Mouse (Mus musculus): ENCODE data around the gene Cdyl2.

The Cdyl2 gene

GRCm38 (mm10) chr8:116671543-116671942, 61.2 kb downstream of the Cdyl2 start:
- DNase-seq (ENCODE audit: low spot score in 2 of 2): no peak

GRCm38 (mm10) chr8:116670604-116671003, 62.2 kb downstream of the Cdyl2 start:
- no peak for DNase-seq (ENCODE audit: low spot score in 2 of 2)

GRCm38 (mm10) chr8:116668977-116669376, 63.8 kb downstream of the Cdyl2 start:
- DNase-seq (ENCODE audit: low spot score in 2 of 2): no peak

- no peak for DNase-seq (ENCODE audit: low spot score in 2 of 2)
These were observed 65.9 kb downstream of the Cdyl2 start for GRCm38 (mm10) chr8:116666781-116667325.

GRCm38 (mm10) chr8:116661521-116661920, 71.3 kb downstream of the Cdyl2 start:
- DNase-seq (ENCODE audit: low spot score in 2 of 2): no peak

- DNase-seq (ENCODE audit: low spot score in 2 of 2): no peak
These were observed 76.0 kb downstream of the Cdyl2 start for GRCm38 (mm10) chr8:116656811-116657210.

- no peak for DNase-seq (ENCODE audit: low spot score in 2 of 2)
These were observed 77.9 kb downstream of the Cdyl2 start for GRCm38 (mm10) chr8:116654881-116655280.

DNA sequence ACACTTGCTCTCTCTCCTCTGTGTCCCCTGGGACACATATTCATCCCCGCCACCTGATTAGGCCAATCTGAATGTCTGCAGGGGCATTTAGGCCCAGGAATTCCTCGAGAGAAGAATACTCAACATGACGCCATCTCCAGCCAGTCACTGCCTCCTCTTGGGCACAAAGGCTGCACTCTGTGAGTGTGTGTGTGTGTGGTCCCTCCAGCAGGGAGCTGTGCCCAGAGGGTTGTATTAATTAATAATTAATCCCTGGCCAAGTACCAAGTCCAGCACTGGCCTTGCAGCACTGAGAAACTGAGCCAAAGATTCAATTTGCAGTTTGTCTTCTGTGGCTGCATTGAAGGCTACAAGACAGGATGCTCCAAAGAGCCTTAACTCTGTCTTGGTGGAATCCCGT, 79.8 kb downstream of the Cdyl2 start:
- DNase-seq (ENCODE audit: low spot score in 2 of 2): no peak

DNA sequence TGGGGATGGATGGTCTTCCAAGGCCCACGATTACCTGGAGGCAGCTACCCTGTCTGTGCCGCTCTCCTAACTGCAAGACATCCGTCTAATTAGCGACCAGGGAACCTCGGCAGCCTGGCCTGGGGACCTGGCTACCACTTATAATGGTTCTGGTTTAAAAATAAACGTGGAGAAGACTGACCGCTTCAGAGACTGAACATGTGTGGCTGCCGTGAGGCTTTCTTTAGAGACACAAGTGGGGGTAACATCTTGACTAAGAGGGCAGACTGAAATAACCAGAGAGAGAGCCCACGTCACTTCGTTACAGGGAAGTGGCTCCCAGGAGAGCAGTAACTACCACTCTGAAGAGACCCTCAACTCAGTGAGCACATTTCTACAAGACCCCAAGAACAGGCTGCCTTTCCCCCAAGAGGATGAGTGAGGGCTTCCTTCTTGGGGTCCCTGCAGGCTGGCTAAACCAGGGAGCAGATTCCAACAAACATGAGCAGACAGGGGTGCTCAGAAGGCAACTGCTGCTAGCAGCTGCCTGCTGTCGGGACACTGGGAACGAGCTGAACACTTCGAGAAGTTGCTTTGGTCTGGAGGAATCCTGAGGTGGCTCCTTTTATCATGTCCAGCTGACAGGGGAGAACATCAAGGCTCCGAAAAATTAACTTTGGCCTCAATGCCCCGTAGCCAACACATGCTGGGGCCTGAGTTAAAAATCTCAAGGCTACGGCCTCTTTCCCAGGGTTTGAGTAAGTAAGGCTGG, 82.6 kb downstream of the Cdyl2 start:
- DNase-seq (ENCODE audit: low spot score in 2 of 2): no peak

DNA sequence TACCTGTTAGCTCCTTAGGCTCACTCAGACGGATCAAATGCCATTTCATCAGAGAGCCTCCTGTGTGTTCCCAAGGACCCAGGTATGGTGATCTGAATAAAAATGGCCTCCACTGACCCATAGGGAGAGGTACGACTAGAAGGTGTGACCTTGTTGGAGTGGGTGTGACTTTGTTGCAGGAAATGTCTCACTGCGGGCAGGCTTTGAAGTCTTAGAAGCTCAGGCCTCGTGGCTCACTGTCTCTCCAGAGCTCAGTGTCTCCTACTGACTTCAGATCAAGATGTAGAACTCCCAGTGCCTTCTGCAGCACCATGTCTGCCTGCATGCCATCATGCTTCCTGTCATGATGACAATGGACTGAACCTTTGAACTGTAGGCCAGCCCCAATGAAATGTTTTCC, 87.4 kb downstream of the Cdyl2 start:
- DNase-seq (ENCODE audit: low spot score in 2 of 2): no peak

DNA sequence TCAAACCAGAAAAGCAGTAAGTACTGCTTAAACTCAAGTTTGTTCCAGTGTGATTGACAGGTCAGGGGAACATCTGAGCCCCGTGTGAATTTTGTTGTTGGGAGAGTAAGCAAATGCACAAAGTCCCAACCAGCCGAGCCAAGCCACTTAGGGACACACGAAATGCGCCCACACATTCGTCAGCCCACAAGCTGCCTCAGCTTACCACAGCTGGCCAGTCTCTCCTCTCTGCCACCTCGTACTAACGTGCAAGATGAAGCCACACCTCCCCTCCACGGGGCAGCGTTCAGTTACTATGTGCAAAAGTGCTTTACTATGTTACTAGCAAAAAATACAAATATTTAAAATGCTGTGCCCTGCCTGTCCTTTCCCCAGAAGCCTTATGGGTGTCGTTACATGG, 91.9 kb downstream of the Cdyl2 start:
- DNase-seq (ENCODE audit: low spot score in 2 of 2): no peak

GRCm38 (mm10) chr8:116637998-116638397, 94.8 kb downstream of the Cdyl2 start:
- DNase-seq (ENCODE audit: low spot score in 2 of 2): no peak

- no peak for DNase-seq (ENCODE audit: low spot score in 2 of 2)
These were observed 95.6 kb downstream of the Cdyl2 start for GRCm38 (mm10) chr8:116637193-116637592.

DNA sequence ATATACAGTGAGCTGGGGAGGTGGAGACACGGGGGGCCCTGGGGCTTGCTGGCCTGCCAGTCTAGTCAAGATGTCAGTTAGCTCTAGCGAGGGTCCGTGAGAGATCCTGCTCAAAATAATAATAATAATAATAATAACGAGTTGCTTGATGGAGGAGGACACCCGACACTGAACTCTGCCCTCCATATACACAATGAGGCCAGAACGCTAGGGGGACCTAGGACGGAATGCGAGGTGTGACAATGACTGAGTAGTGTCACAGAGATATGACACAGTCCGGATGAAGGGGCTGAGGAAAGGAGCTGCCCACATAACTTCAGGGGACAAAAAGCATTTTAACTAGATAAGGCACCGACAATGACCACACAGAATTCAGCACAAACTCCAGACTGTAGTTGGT, 96.4 kb downstream of the Cdyl2 start:
- no peak for DNase-seq (ENCODE audit: low spot score in 2 of 2)

DNA sequence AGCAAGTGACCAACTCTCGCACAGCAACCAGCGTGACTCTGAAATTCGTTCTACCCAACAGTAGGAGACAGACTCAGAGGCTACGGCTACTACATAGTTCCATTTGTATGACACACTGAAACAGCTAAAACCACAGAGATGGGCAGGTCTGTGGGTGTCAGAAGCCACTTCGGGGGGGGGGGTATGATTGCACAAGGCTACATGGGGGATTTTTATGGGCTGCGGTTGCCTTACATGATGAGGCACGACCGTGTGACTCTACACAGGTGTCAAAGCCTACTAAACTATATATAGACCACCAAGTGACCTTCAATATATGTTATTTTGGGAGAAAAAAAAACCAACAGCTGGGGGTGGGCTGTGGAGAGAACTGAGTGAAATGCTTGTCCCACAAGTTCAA, 96.8 kb downstream of the Cdyl2 start:
- no peak for DNase-seq (ENCODE audit: low spot score in 2 of 2)

GRCm38 (mm10) chr8:116635261-116635660, 97.5 kb downstream of the Cdyl2 start:
- DNase-seq (ENCODE audit: low spot score in 2 of 2): no peak

GRCm38 (mm10) chr8:116634436-116634835, 98.4 kb downstream of the Cdyl2 start:
- DNase-seq (ENCODE audit: low spot score in 2 of 2): no peak

GRCm38 (mm10) chr8:116633470-116634150, 99.2 kb downstream of the Cdyl2 start:
- no peak for DNase-seq (ENCODE audit: low spot score in 2 of 2)

GRCm38 (mm10) chr8:116630066-116630465, 102.7 kb downstream of the Cdyl2 start:
- no peak for DNase-seq (ENCODE audit: low spot score in 2 of 2)

GRCm38 (mm10) chr8:116628975-116629374, 103.8 kb downstream of the Cdyl2 start:
- DNase-seq (ENCODE audit: low spot score in 2 of 2): no peak

GRCm38 (mm10) chr8:116627854-116628479, 104.8 kb downstream of the Cdyl2 start:
- no peak for DNase-seq (ENCODE audit: low spot score in 2 of 2)

DNA sequence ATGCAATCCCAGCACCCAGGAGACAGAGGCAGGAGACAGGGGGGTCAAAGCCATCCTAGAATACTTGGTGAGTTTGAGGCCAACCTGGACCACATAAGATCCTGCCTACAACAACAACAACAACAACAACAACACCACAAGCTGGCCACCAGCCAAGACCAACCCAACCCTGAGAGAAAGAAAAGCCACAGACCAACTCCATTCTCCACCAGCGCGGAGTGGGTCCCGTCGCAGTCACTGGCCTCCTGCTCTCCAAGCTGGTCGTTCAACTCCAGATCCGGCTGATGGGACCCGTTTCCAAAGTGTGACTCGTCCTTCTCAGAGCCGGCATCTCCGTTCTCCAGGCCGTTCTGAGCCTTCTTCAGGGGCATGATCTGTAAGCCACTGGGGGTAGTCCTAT, 109.2 kb downstream of the Cdyl2 start:
- DNase-seq (ENCODE audit: low spot score in 2 of 2): no peak

GRCm38 (mm10) chr8:116622326-116622725, 110.5 kb downstream of the Cdyl2 start:
- DNase-seq (ENCODE audit: low spot score in 2 of 2): no peak
